Mouse (Mus musculus) liver, embryonic 14.5 days (tissue): ENCODE results near the gene Nfkb1. TPM values are rescaled to one million over a fixed set of nuclear protein-coding genes. Genes with fewer than 3 reads are reported as not detected.

Experiments
- ATAC-seq: fragments of 200-750 bp; cut with Nextera tagmentation; 2 replicates; pipeline ENCODE4 v1.8.0; 2017; ENCODE audit warnings: moderate number of reproducible peaks, mild to moderate bottlenecking, moderate library complexity; ENCODE audit not compliant: insufficient read depth
- DNase-seq, 3 experiments: peaks; one replicate each; pipeline ENCODE4 v3.0.0-alpha.2; 2012 to 2013; ENCODE audit warnings: low read depth in 3 of 3, low spot score in 3 of 3
- H3K27ac ChIP-seq: fragments of 300-500 bp; sonication (generic); 2 replicates; pipeline ENCODE4 v1.5.1; 2014; ENCODE audit warnings: moderate library complexity, mild to moderate bottlenecking, control low read depth, inconsistent platforms
- H3K27me3 ChIP-seq: fragments of 300-500 bp; sonication (generic); 2 replicates; pipeline ENCODE4 v1.6.1; 2014; ENCODE audit warnings: mild to moderate bottlenecking, low read length, moderate library complexity; ENCODE audit not compliant: control insufficient read depth, insufficient read depth
- H3K36me3 ChIP-seq: fragments of 300-500 bp; sonication (generic); replicated peaks from 2 replicates; pipeline ENCODE4 v1.6.1; 2014; ENCODE audit warnings: low read depth; ENCODE audit not compliant: control insufficient read depth, insufficient read depth
- H3K4me1 ChIP-seq, 2 experiments: fragments of 200-500 bp in 1 of 2; fragments of 300-500 bp in 1 of 2; sonication (generic) in 1 of 2; replicated peaks; 2 replicates each; pipeline ENCODE4 v1.6.1; 2012 to 2014; ENCODE audit warnings: antibody characterized with exemption in 1 of 2, inconsistent platforms in 1 of 2, low read length in 1 of 2; ENCODE audit not compliant: control insufficient read depth in 2 of 2, insufficient read depth in 2 of 2
- H3K4me2 ChIP-seq: fragments of 300-500 bp; sonication (generic); 2 replicates; pipeline ENCODE4 v1.6.1; 2014; ENCODE audit warnings: low read depth, mild to moderate bottlenecking, control low read depth, moderate library complexity
- H3K4me3 ChIP-seq, 2 experiments: fragments of 200-500 bp in 1 of 2; fragments of 300-500 bp in 1 of 2; sonication (generic) in 1 of 2; 2 replicates each; pipeline ENCODE4 v1.5.1; 2012 to 2014; ENCODE audit warnings: low read depth in 2 of 2, low read length in 2 of 2, mild to moderate bottlenecking in 2 of 2, control low read depth in 1 of 2, inconsistent platforms in 1 of 2, moderate library complexity in 1 of 2; ENCODE audit not compliant: insufficient read depth in 1 of 2
- H3K9ac ChIP-seq: fragments of 300-500 bp; sonication (generic); replicated peaks from 2 replicates; pipeline ENCODE4 v1.6.1; 2014; ENCODE audit warnings: mild to moderate bottlenecking, control low read depth, moderate library complexity
- H3K9me3 ChIP-seq: fragments of 300-500 bp; sonication (generic); 2 replicates; pipeline ENCODE4 v1.6.1; 2016; ENCODE audit warnings: low read length, mixed read lengths; ENCODE audit not compliant: control insufficient read depth
- CTCF ChIP-seq: IDR thresholded peaks from 2 replicates; pipeline ENCODE4 v1.5.1; 2016; ENCODE audit warnings: antibody characterized with exemption, low read depth, control low read depth
- EP300 ChIP-seq: IDR thresholded peaks from 2 replicates; pipeline ENCODE4 v1.6.1; 2016; ENCODE audit warnings: antibody characterized with exemption, low read depth
- WGBS: fragments of 180-500 bp; shearing (Covaris S2); extraction: QIAGEN DNeasy Blood & Tissue Kit; methylation state at CpG from one replicate; pipeline ENCODE4 v1.1.7; 2014; ENCODE audit not compliant: insufficient replicate concordance; 5-methylcytosine and 5-hydroxymethylcytosine counted together
- polyA plus RNA-seq, 2 experiments: library from polyadenylated mRNA; depleted of rRNA in 1 of 2; stranded (reverse) in 1 of 2; unstranded in 1 of 2; fragments of >200 nt; fragmentation: Nextera tagmentation in 1 of 2; extraction: Ambion mirVana in 1 of 2; gene quantifications; 2 replicates each; pipeline versions ENCODE4 v1.2.1 to v1.2.3; 2012 to 2014

Nfkb1 gene
- polyA plus RNA-seq, 2 experiments, result 11.2 to 16.5 TPM

GRCm38 (mm10) chr3:135726521-135727275 is 35.4 kb upstream of the Nfkb1 start:
- Histone ChIP-seq H3K9me3 (no peaks in the 10 kb centered on the region), H3K36me3 (no peaks in the 10 kb centered on the region), H3K27ac (no peak overlapping the region; the same call in 1 of the 2 replicates), H3K4me3 (no peak overlapping the region), H3K9ac (no peak overlapping the region), H3K4me2 (no peak overlapping the region), H3K4me1 (peaks cover 3 to 10% of the 10 kb centered on the region in 2 experiments; a peak in 3 of 4 replicates), H3K27me3 (no peaks in the 10 kb centered on the region)
- ATAC-seq, result peak; percentile 78
- TF ChIP-seq EP300 (0 out of 2 replicates have a peak, but pooled peaks have one; percentile 32), CTCF (no peak)
- 34% methylated on average over 7 of the region's 7 CpGs for WGBS
- peak in 2 of 3 experiments; percentile 22 to 33 for DNase-seq

DNA sequence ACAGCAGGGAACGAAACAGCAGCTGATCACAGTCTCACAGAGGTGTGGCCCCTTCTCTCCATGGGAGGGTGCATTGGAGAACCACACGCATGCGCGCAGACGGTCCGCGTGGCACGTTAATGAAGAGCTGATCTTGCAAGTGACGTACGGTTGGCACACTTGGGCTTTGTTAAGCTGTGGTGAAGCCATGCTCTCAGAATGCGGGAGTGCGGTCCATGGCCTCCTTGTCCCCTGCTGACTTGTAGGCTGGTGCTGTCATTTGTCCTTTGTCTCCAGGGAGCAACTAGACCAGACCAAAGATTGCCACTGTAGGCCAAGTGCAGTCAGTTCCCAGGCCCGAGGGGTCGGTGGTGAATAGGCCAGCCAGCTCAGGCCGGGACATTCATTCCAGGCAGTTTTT is 34.7 kb upstream of the Nfkb1 start:
- WGBS, result 78% methylated on average over 15 of the region's 15 CpGs
- no peaks in the 10 kb centered on the region for H3K36me3 ChIP-seq
- ATAC-seq, result no peak

GRCm38 (mm10) chr3:135722104-135722503 is 30.8 kb upstream of the Nfkb1 start:
- H3K9ac ChIP-seq, result no peak overlapping the region
- no peaks in the 10 kb centered on the region for H3K9me3 ChIP-seq
- no peak overlapping the region for H3K27ac ChIP-seq
- H3K4me3 ChIP-seq, result no peak overlapping the region
- DNase-seq (no peak), ATAC-seq (no peak)
- H3K36me3 ChIP-seq, result no peaks in the 10 kb centered on the region
- H3K4me2 ChIP-seq, result no peak overlapping the region
- no peak for TF ChIP-seq CTCF
- no peak for TF ChIP-seq EP300
- H3K27me3 ChIP-seq, result no peaks in the 10 kb centered on the region
- 79% methylated on average over 2 of the region's 2 CpGs for WGBS
- H3K4me1 ChIP-seq, result peaks cover 16 to 19% of the 10 kb centered on the region in 2 experiments

More for the DNA sequence above, 34.7 kb upstream of the Nfkb1 start:
- H3K4me1 ChIP-seq, result peaks cover 3 to 10% of the 10 kb centered on the region in 2 experiments; a peak in 3 of 4 replicates
- H3K27ac ChIP-seq, result no peak overlapping the region
- H3K9me3 ChIP-seq, result no peaks in the 10 kb centered on the region
- H3K4me3 ChIP-seq, result no peak overlapping the region
- H3K4me2 ChIP-seq, result no peak overlapping the region
- no peak for DNase-seq
- no peak overlapping the region for H3K9ac ChIP-seq
- no peak for TF ChIP-seq EP300
- H3K27me3 ChIP-seq, result no peaks in the 10 kb centered on the region

GRCm38 (mm10) chr3:135719969-135720368 is 28.6 kb upstream of the Nfkb1 start:
- Histone ChIP-seq H3K4me1 (peaks cover 14% of the 10 kb centered on the region in 2 experiments), H3K4me2 (no peak overlapping the region), H3K4me3 (no peak overlapping the region), H3K27me3 (no peaks in the 10 kb centered on the region), H3K9ac (no peak overlapping the region), H3K9me3 (no peaks in the 10 kb centered on the region), H3K27ac (no peak overlapping the region), H3K36me3 (no peaks in the 10 kb centered on the region)
- ATAC-seq (no peak), DNase-seq (no peak)
- WGBS, result 75% methylated on average over 3 of the region's 3 CpGs
- TF ChIP-seq EP300 (no peak), CTCF (no peak)

- 10% methylated on average over 6 of the region's 6 CpGs for WGBS
Measured at GRCm38 (mm10) chr3:135719179-135719532, 27.8 kb upstream of the Nfkb1 start.

More at GRCm38 (mm10) chr3:135719179-135719532, 27.8 kb upstream of the Nfkb1 start:
- Histone ChIP-seq H3K4me2 (peak overlapping the region; percentile 48), H3K4me3 (peak overlapping the region; percentile 9 to 15; a peak in 2 of 4 replicates), H3K9ac (peak overlapping the region; percentile 2), H3K9me3 (no peaks in the 10 kb centered on the region), H3K36me3 (no peaks in the 10 kb centered on the region), H3K27ac (peak overlapping the region; percentile 53), H3K27me3 (no peaks in the 10 kb centered on the region), H3K4me1 (peaks cover 14% of the 10 kb centered on the region in 2 experiments)
- DNase-seq (peak in 2 of 3 experiments; percentile 18 to 47), ATAC-seq (peak; percentile 94)
- no peak for TF ChIP-seq CTCF
- TF ChIP-seq EP300, result peak; percentile 65
